Mouse (Mus musculus): Measurements from ENCODE around the gene Gm49378.

Gene Gm49378

GRCm38 (mm10) chr14:55637795-55638194 lies at the start of gene Gm49378:
Gm49378 (minus strand) TSS chr14:55637895.
- no peak for DNase-seq

DNA sequence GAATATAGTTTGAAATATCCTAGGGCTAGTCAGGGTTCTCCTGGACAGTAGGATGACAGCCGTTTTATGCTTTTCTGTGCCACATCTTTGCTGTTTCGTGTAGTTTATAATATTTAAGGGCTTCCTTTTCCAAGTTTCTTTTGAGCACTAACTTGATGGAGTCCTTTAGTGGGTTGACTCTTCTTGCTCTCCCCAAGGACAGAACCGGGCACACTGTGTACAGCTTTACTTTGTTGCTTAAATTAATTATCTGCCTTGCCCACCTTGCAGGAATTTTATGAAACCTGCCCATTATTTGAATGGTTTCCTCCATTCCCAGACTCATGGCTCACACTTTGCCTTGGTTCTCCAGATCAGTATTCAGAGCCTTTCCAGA lies 44.4 kb upstream of the Gm49378 start:
- DNase-seq, result no peak

- peak; percentile 96 for DNase-seq
These were observed 43.7 kb upstream of the Gm49378 start, which contains the start of gene Tinf2 for GRCm38 (mm10) chr14:55681160-55682117. Tinf2 (minus strand) TSS chr14:55681820.

DNA sequence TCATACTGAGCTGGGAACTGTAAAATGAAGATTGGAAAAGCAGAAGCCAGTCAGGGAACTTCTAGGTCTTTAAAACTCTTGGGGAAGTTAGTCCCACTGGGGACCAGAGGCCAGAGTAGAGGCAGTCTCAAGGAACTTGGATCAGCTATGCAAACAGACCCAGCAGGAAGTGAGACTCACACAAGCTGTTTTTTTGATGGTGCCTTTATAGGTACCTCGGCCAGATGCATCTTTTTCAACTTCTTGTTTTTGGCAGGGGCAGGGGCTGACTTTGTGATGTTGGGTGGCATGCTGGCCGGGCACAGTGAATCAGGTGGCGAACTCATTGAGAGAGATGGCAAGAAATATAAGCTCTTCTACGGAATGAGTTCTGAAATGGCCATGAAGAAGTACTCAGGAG lies 39.9 kb upstream of the Gm49378 start:
- no peak for DNase-seq

- no peak for DNase-seq
These were observed 35.0 kb upstream of the Gm49378 start for GRCm38 (mm10) chr14:55672741-55673060.

DNA sequence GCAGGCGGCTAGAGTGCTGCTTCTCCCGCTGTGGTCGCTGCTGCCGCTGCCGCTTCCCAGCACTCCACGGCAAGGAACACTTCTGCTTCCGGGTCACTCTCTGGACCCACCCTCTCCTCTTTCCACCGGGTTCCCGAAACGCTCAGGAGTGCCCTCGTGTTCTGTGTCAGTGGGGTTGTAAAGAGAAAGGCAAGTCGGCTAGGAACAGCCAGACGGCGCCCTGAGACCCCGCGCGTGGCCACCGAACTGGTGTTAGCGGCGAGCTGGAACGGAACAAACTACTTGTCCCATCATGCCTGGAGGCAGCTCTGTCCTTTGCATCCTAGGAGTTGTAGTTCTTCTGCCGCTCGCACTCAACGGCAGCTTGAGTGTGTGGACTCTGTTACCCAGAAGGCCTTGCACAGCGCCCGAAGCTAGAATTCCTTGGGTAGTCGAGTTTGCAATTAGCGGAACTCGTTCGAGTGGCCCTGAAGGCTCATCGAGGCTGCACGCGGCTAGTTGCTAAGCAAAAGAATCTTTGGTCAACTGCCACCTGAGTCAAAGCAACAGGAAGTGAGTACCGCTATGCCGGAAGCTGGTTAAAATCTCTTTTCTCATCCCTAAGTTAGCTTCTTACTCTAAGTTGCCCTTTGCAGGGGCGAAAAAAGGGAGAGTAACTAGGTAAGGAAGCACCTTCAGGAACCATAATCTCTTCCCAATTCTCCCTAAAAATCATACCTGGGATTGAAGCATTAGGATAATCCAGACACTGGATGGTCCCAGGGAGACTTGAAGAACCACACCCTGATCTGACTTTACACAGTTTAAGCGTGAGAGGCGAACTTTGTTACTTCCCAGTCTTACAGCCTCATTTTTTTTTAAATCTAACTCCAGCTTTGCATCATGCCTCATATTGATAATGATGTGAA lies 34.4 kb upstream of the Gm49378 start, which contains the start of the genes Gmpr2 and Nedd8:
Gmpr2 (plus strand) TSS at position 109 of the 908 bp plus-strand sequence.
Nedd8 (minus strand) TSS at position 292 of the 908 bp plus-strand sequence.
- DNase-seq, result peak; percentile 96

- no peak for DNase-seq
These were observed 33.8 kb upstream of the Gm49378 start for GRCm38 (mm10) chr14:55671486-55671832.

DNA sequence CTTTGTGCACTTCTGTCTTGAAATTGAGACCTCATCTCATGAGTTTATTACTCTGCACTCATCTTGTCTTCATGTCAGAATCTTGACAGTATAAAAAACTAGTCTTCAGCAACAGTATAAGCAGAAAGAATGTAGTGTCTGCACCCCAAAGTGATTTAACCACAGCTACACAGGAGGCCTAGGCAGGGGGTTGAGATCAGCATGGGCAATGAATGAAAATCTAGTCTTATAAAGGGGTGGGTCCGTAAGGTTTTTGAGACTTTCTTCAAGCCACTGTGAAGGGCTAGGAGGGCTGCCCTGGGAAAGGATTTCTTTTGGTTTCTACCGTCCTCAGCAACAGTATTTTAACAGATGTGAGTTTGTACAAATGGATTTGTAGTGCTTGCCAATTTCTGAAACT lies 22.9 kb upstream of the Gm49378 start:
- no peak for DNase-seq

GRCm38 (mm10) chr14:55659960-55660573 lies 22.4 kb upstream of the Gm49378 start, which contains the start of gene Mdp1:
Mdp1 (minus strand) TSS chr14:55660508.
- peak; percentile 95 for DNase-seq

DNA sequence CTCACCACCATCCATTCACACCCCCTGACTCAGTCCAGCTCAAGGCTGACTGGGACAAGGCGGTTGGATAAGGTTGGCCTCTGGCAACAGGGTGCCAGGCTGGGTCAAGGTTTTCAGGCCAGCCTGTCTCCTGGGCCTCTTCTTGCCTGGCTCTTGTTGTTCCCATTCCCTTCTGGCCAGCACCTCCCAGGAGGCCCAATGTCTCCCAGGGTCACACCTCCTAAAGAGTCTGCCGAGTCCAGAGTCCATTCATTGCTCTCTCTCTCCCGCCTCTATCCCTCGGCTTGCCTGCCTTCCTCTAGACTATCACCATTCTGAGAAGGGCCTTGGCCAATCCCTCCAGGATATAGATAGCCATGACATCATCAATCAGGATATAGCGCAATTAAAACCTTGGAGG lies 20.3 kb upstream of the Gm49378 start:
- DNase-seq, result no peak

DNA sequence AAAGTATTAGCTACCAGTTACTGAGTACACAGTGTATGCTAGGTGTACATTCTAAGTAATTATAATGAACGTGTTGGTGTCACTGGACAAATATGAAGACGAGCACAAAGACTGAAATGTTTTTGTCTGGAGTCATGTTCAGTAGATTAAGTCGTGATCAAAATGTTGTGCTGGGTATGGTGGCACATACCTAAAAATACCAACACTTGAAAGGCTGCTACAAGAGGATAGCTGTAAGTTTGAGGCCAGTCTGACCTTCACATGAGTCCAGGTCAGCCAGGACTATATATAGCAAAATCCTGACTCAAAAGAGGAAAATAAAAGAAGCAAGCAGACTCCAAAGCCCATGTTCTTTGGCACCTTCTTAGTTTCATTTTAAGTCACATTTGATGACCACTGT lies 19.2 kb upstream of the Gm49378 start:
- no peak for DNase-seq

DNA sequence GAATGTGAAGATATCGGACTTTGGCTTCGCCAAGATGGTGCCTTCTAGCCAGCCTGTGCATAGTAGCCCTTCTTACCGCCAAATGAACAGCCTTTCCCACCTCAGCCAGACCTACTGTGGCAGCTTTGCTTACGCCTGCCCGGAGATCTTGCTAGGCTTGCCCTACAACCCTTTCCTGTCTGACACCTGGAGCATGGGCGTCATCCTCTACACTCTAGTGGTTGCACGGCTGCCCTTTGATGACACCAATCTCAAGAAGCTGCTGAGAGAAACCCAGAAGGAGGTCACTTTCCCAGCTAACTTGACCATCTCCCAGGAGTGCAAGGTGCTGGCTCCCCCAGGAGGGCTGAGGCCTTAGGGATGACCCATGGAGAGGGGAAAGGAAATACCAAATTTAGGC lies 13.8 kb upstream of the Gm49378 start:
- no peak for DNase-seq

- DNase-seq, result no peak
These were observed 12.2 kb upstream of the Gm49378 start, which contains the start of gene Tssk4 for GRCm38 (mm10) chr14:55649884-55650283. Tssk4 (plus strand) TSS chr14:55650184.

DNA sequence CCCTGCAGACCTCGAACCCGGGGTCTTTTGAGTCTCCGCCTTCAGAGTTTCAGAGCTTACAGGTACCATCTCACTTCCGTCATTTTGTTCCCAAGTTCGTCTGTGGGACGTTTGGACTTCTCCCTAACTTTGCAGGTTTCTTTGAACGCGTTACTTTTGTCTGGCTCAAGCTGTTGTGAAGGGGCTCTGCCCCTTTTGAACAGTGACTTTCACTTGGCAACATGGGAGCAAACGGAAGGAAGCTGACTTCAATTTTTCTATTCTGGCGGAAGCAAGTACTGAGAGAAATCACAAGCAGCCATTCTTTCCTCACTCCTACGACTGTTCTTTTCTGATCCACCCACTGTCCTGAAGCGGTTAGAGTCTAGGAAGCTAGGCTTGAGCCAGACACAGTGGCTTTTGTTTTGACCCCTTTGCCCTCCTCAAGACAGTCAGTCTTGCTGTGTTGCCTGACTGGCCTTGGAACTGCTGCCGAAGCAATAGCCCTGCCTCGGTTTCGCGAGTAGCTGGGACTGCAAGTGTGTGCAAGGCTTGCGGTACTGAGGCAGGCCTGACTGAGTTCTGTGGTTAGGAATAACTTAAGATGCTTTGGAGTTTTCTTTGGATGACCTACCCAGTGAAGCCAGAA lies 6.7 kb upstream of the Gm49378 start:
- peak; percentile 22 for DNase-seq

GRCm38 (mm10) chr14:55643060-55643907 lies 5.6 kb upstream of the Gm49378 start, which contains the start of gene Tm9sf1:
Tm9sf1 (minus strand) TSS chr14:55643806.
- peak; percentile 92 for DNase-seq

GRCm38 (mm10) chr14:55642679-55643059 lies 5.0 kb upstream of the Gm49378 start:
- no peak for DNase-seq

DNA sequence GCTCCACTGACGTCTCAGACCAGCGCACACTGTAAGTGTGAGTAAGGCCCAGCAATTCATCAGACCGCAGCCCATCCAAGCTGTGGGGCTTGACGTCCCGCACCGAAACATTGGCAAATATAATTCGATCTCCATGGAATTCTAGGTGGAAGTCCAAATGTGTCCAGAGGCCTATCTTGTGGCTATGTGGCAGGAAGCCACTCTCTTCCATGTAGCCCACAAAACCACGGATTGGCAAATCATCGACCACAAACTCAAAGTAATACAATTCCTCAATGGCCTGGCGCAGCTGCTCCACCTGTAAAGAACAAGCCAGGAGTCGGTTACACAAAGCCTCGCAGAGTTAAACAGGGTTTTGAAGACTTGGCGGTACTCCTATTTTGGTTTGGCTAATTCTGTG lies 3.6 kb upstream of the Gm49378 start:
- DNase-seq, result no peak

GRCm38 (mm10) chr14:55640816-55641215 lies 3.1 kb upstream of the Gm49378 start:
- DNase-seq, result no peak

GRCm38 (mm10) chr14:55635523-55636007 lies 2.1 kb downstream of the Gm49378 start, which contains the start of gene Ipo4:
Ipo4 (minus strand) TSS chr14:55635957.
- peak; percentile 95 for DNase-seq

GRCm38 (mm10) chr14:55634874-55635522 lies 2.7 kb downstream of the Gm49378 start:
- no peak for DNase-seq

- peak; percentile 31 for DNase-seq
These were observed 8.4 kb downstream of the Gm49378 start for GRCm38 (mm10) chr14:55629312-55629711.
